Mouse (Mus musculus): ENCODE results near the gene Nemp1. TPM values are rescaled to one million over a fixed set of nuclear protein-coding genes. Genes with fewer than 3 reads are reported as not detected.

The Nemp1 gene
- total and polyA plus RNA-seq, 2 experiments from 2014 or later: 4.5 to 16.0 TPM

GRCm38 (mm10) chr10:127728437-127728836 is 61.7 kb downstream of the Nemp1 start:
- H3K4me2 ChIP-seq (ENCODE audit: low read depth, low read length): no peak overlapping the region
- H3K4me1 ChIP-seq (ENCODE audit: control insufficient read depth, insufficient read depth): no peaks in the 10 kb centered on the region
- no peak overlapping the region for H3K27ac ChIP-seq (ENCODE audit: low read depth)
- DNase-seq (ENCODE audit: low spot score) (no peak), ATAC-seq (ENCODE audit: insufficient read depth, low read depth) (no peak)
- no peak overlapping the region for H3K4me3 ChIP-seq (ENCODE audit: low read depth, low read length)
- no peaks in the 10 kb centered on the region for H3K9me3 ChIP-seq (replicated peaks; ENCODE audit: control insufficient read depth, low read length)
- H3K36me3 ChIP-seq (replicated peaks; ENCODE audit: control insufficient read depth, insufficient read depth, low read length): no peaks in the 10 kb centered on the region
- H3K9ac ChIP-seq (replicated peaks; ENCODE audit: low read depth, low read length): no peak overlapping the region
- WGBS: 76% methylated on average over 8 of the region's 8 CpGs
- TF ChIP-seq CTCF (IDR thresholded peaks at IDR 0.05; ENCODE audit: low read depth) (no peak), EP300 (IDR thresholded peaks at IDR 0.05; ENCODE audit: low read depth) (no peak)
- 0 out of 2 replicates have a peak, but pooled peaks cover 13% of the 10 kb centered on the region for H3K27me3 ChIP-seq (ENCODE audit: control insufficient read depth, insufficient read depth, low read length)

- Histone ChIP-seq H3K9me3 (replicated peaks; ENCODE audit: control insufficient read depth, low read length) (no peaks in the 10 kb centered on the region), H3K4me1 (ENCODE audit: control insufficient read depth, insufficient read depth) (no peaks in the 10 kb centered on the region), H3K36me3 (replicated peaks; ENCODE audit: control insufficient read depth, insufficient read depth, low read length) (no peaks in the 10 kb centered on the region), H3K4me2 (ENCODE audit: low read depth, low read length) (no peak overlapping the region), H3K27me3 (ENCODE audit: control insufficient read depth, insufficient read depth, low read length) (0 out of 2 replicates have a peak, but pooled peaks cover 13% of the 10 kb centered on the region), H3K4me3 (ENCODE audit: low read depth, low read length) (no peak overlapping the region), H3K27ac (ENCODE audit: low read depth) (no peak overlapping the region), H3K9ac (replicated peaks; ENCODE audit: low read depth, low read length) (no peak overlapping the region)
- ATAC-seq (ENCODE audit: insufficient read depth, low read depth) (no peak), DNase-seq (ENCODE audit: low spot score) (no peak)
- TF ChIP-seq CTCF (IDR thresholded peaks at IDR 0.05; ENCODE audit: low read depth) (no peak), EP300 (IDR thresholded peaks at IDR 0.05; ENCODE audit: low read depth) (no peak)
- 50% methylated on average over 11 of the region's 11 CpGs for WGBS
Observed at GRCm38 (mm10) chr10:127730285-127730932, 63.7 kb downstream of the Nemp1 start.

GRCm38 (mm10) chr10:127730933-127731310 is 64.2 kb downstream of the Nemp1 start:
- Histone ChIP-seq H3K27me3 (ENCODE audit: control insufficient read depth, insufficient read depth, low read length) (0 out of 2 replicates have a peak, but pooled peaks cover 13% of the 10 kb centered on the region), H3K4me3 (ENCODE audit: low read depth, low read length) (no peak overlapping the region), H3K9ac (replicated peaks; ENCODE audit: low read depth, low read length) (no peak overlapping the region), H3K27ac (ENCODE audit: low read depth) (no peak overlapping the region), H3K4me1 (ENCODE audit: control insufficient read depth, insufficient read depth) (no peaks in the 10 kb centered on the region), H3K4me2 (ENCODE audit: low read depth, low read length) (no peak overlapping the region), H3K9me3 (replicated peaks; ENCODE audit: control insufficient read depth, low read length) (no peaks in the 10 kb centered on the region), H3K36me3 (replicated peaks; ENCODE audit: control insufficient read depth, insufficient read depth, low read length) (no peaks in the 10 kb centered on the region)
- DNase-seq (ENCODE audit: low spot score) (no peak), ATAC-seq (ENCODE audit: insufficient read depth, low read depth) (no peak)
- TF ChIP-seq CTCF (IDR thresholded peaks at IDR 0.05; ENCODE audit: low read depth): no peak
- TF ChIP-seq EP300 (IDR thresholded peaks at IDR 0.05; ENCODE audit: low read depth): no peak
- WGBS: 52% methylated on average over 9 of the region's 9 CpGs

- Histone ChIP-seq H3K9ac (replicated peaks; ENCODE audit: low read depth, low read length) (no peak overlapping the region), H3K36me3 (replicated peaks; ENCODE audit: control insufficient read depth, insufficient read depth, low read length) (no peaks in the 10 kb centered on the region), H3K4me3 (ENCODE audit: low read depth, low read length) (no peak overlapping the region), H3K4me2 (ENCODE audit: low read depth, low read length) (no peak overlapping the region), H3K4me1 (ENCODE audit: control insufficient read depth, insufficient read depth) (no peaks in the 10 kb centered on the region), H3K27me3 (ENCODE audit: control insufficient read depth, insufficient read depth, low read length) (0 out of 2 replicates have a peak, but pooled peaks cover 12% of the 10 kb centered on the region), H3K9me3 (replicated peaks; ENCODE audit: control insufficient read depth, low read length) (no peaks in the 10 kb centered on the region), H3K27ac (ENCODE audit: low read depth) (no peak overlapping the region)
- ATAC-seq (ENCODE audit: insufficient read depth, low read depth) (no peak), DNase-seq (ENCODE audit: low spot score) (no peak)
- TF ChIP-seq EP300 (IDR thresholded peaks at IDR 0.05; ENCODE audit: low read depth) (no peak), CTCF (IDR thresholded peaks at IDR 0.05; ENCODE audit: low read depth) (no peak)
- WGBS: 34% methylated on average over 5 of the region's 5 CpGs
Observed at GRCm38 (mm10) chr10:127731397-127731796, 64.7 kb downstream of the Nemp1 start.

- ATAC-seq (ENCODE audit: insufficient read depth, low read depth) (no peak; the same call in 1 of the 2 replicates), DNase-seq (ENCODE audit: low spot score) (peak; percentile 48)
- Histone ChIP-seq H3K27ac (ENCODE audit: low read depth) (no peak overlapping the region), H3K27me3 (ENCODE audit: control insufficient read depth, insufficient read depth, low read length) (no peaks in the 10 kb centered on the region), H3K36me3 (replicated peaks; ENCODE audit: control insufficient read depth, insufficient read depth, low read length) (no peaks in the 10 kb centered on the region), H3K4me2 (ENCODE audit: low read depth, low read length) (no peak overlapping the region), H3K9me3 (replicated peaks; ENCODE audit: control insufficient read depth, low read length) (no peaks in the 10 kb centered on the region), H3K4me3 (ENCODE audit: low read depth, low read length) (no peak overlapping the region), H3K4me1 (ENCODE audit: control insufficient read depth, insufficient read depth) (no peaks in the 10 kb centered on the region), H3K9ac (replicated peaks; ENCODE audit: low read depth, low read length) (no peak overlapping the region)
- WGBS: 25% methylated on average over 5 of the region's 5 CpGs
- TF ChIP-seq EP300 (IDR thresholded peaks at IDR 0.05; ENCODE audit: low read depth) (no peak), CTCF (IDR thresholded peaks at IDR 0.05; ENCODE audit: low read depth) (peak; percentile 73)
Observed at GRCm38 (mm10) chr10:127734434-127734833, 67.7 kb downstream of the Nemp1 start.

- Histone ChIP-seq H3K9me3 (replicated peaks; ENCODE audit: control insufficient read depth, low read length) (no peaks in the 10 kb centered on the region), H3K4me2 (ENCODE audit: low read depth, low read length) (no peak overlapping the region), H3K36me3 (replicated peaks; ENCODE audit: control insufficient read depth, insufficient read depth, low read length) (peaks cover under 1% of the 10 kb centered on the region; the same call in 1 of the 2 replicates), H3K9ac (replicated peaks; ENCODE audit: low read depth, low read length) (no peak overlapping the region), H3K27me3 (ENCODE audit: control insufficient read depth, insufficient read depth, low read length) (no peaks in the 10 kb centered on the region), H3K4me1 (ENCODE audit: control insufficient read depth, insufficient read depth) (peaks cover 9% of the 10 kb centered on the region), H3K27ac (ENCODE audit: low read depth) (no peak overlapping the region), H3K4me3 (ENCODE audit: low read depth, low read length) (no peak overlapping the region)
- no peak for TF ChIP-seq CTCF (IDR thresholded peaks at IDR 0.05; ENCODE audit: low read depth)
- no peak for TF ChIP-seq EP300 (IDR thresholded peaks at IDR 0.05; ENCODE audit: low read depth)
- no peak for DNase-seq (ENCODE audit: low spot score)
- ATAC-seq (ENCODE audit: insufficient read depth, low read depth): no peak
- 69% methylated on average over 2 of the region's 2 CpGs for WGBS
Observed at GRCm38 (mm10) chr10:127736266-127736665, 69.6 kb downstream of the Nemp1 start.
